Mouse (Mus musculus) midbrain, embryonic 10.5 days (tissue): Measurements from ENCODE around the gene Pigb. TPM values are rescaled to one million over a fixed set of nuclear protein-coding genes. Genes with fewer than 3 reads are reported as not detected.

Experiments
- DNase-seq: peaks from one replicate; pipeline ENCODE4 v3.0.0-alpha.2; 2017; ENCODE audit warnings: low spot score
- H3K27ac ChIP-seq: fragments of 300-500 bp; sonication (generic); replicated peaks from 2 replicates; pipeline ENCODE4 v1.5.1; 2016; ENCODE audit warnings: mild to moderate bottlenecking
- H3K27me3 ChIP-seq: fragments of 300-500 bp; sonication (generic); 2 replicates; pipeline ENCODE4 v1.6.1; 2016; ENCODE audit warnings: low read depth, mild to moderate bottlenecking; ENCODE audit not compliant: poor library complexity, severe bottlenecking
- H3K36me3 ChIP-seq: fragments of 300-500 bp; sonication (generic); 2 replicates; pipeline ENCODE4 v1.6.1; 2016; ENCODE audit warnings: mild to moderate bottlenecking, moderate library complexity
- H3K4me1 ChIP-seq: fragments of 300-500 bp; sonication (generic); 2 replicates; pipeline ENCODE4 v1.6.1; 2016
- H3K4me3 ChIP-seq: fragments of 300-500 bp; sonication (generic); 2 replicates; pipeline ENCODE4 v1.5.1; 2016; ENCODE audit warnings: mild to moderate bottlenecking, moderate library complexity
- H3K9me3 ChIP-seq: fragments of 300-500 bp; sonication (generic); replicated peaks from 2 replicates; pipeline ENCODE4 v1.6.1; 2016; ENCODE audit warnings: mild to moderate bottlenecking
- WGBS: fragments of 180-500 bp; shearing (Covaris S2); methylation state at CpG from one replicate; pipeline ENCODE4 v1.1.7; 2016; 5-methylcytosine and 5-hydroxymethylcytosine counted together
- polyA plus RNA-seq: library from polyadenylated mRNA; unstranded; fragments of >200 nt; fragmentation: Nextera tagmentation; extraction: Ambion mirVana; gene quantifications from 2 replicates; pipeline ENCODE4 v1.2.1, GENCODE M21; 2016

The Pigb gene
- polyA plus RNA-seq, 1 experiment from 2014 or later: 12.8 TPM

DNA sequence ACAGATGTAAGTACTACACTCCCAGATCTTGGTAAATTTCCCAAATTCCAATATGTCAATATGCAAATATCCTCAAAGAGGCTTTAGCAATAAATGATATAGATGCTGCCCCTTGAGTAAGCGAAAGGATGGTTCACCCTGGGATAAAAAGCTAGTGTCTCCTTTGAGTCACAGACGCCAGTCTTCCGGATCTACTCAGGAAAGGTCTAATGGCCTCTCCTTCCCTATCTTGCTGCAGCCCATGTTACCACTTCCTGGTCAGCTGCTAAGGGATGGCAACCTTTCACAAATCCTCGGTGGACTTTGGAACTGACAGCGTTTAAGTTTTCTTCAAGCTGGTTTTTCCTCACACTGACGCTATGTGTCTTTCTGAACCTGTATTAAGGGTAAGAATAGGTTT is 28.5 kb upstream of the Pigb start:
- no peaks in the 10 kb centered on the region for H3K36me3 ChIP-seq
- DNase-seq: no peak
- peaks cover 20% of the 10 kb centered on the region for H3K4me1 ChIP-seq
- H3K27ac ChIP-seq: no peak overlapping the region
- 92% methylated on average over 6 of the region's 6 CpGs for WGBS
- no peak overlapping the region for H3K4me3 ChIP-seq
- H3K27me3 ChIP-seq: no peaks in the 10 kb centered on the region
- no peaks in the 10 kb centered on the region for H3K9me3 ChIP-seq

DNA sequence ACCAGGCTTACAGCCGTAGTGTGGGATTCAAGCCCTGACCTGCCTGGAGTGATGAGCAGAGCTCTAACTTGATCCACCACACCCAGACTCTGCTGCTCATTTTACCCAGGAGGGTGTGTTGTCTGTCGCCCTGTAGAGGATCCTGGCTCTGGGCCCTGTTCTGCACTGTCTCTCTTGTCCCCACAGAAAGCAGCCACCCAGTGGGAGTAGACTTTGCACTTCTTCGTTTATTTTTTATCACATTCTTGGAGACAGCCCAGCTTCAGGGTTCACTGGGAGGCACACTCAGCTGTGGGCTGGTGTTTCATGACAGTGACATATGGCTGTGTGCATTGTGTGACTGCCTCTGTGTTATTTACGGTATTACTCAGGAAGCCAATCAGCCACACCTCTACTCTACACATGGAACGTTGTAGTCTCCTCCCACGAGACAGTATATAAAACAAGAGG is 28.1 kb upstream of the Pigb start:
- H3K36me3 ChIP-seq: no peaks in the 10 kb centered on the region
- no peaks in the 10 kb centered on the region for H3K27me3 ChIP-seq
- H3K9me3 ChIP-seq: no peaks in the 10 kb centered on the region
- 75% methylated on average over 6 of the region's 6 CpGs for WGBS
- H3K27ac ChIP-seq: no peak overlapping the region
- H3K4me1 ChIP-seq: peaks cover 24% of the 10 kb centered on the region
- DNase-seq: no peak
- H3K4me3 ChIP-seq: no peak overlapping the region

DNA sequence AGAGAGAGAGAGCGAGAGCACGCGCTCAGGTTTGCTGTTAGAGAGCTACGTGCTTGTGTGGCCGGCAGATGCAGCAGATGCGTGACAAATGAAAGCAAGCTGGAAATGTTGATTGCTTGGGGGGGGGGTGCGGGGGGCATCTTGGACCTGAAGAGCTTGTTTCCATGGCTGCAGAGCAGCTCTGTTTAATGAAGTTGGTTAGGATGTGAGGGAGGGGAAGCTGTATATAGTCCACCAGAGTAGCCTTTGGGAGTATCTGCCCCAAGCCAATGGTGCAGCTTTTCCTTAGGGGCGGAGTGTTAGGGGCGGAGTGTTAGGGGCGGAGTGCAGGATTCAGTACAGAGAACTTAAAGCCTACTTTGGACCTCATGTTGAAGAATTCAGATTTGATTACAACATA is 26.9 kb upstream of the Pigb start:
- H3K27ac ChIP-seq: 0 out of 2 replicates have a peak overlapping the region, but pooled peaks have one; percentile 2
- peak overlapping the region; percentile 11; the same call in 1 of the 2 replicates for H3K4me3 ChIP-seq
- DNase-seq: no peak
- WGBS: 38% methylated on average over 10 of the region's 10 CpGs
- H3K36me3 ChIP-seq: no peaks in the 10 kb centered on the region
- no peaks in the 10 kb centered on the region for H3K27me3 ChIP-seq
- peaks cover 24% of the 10 kb centered on the region for H3K4me1 ChIP-seq
- H3K9me3 ChIP-seq: no peaks in the 10 kb centered on the region

DNA sequence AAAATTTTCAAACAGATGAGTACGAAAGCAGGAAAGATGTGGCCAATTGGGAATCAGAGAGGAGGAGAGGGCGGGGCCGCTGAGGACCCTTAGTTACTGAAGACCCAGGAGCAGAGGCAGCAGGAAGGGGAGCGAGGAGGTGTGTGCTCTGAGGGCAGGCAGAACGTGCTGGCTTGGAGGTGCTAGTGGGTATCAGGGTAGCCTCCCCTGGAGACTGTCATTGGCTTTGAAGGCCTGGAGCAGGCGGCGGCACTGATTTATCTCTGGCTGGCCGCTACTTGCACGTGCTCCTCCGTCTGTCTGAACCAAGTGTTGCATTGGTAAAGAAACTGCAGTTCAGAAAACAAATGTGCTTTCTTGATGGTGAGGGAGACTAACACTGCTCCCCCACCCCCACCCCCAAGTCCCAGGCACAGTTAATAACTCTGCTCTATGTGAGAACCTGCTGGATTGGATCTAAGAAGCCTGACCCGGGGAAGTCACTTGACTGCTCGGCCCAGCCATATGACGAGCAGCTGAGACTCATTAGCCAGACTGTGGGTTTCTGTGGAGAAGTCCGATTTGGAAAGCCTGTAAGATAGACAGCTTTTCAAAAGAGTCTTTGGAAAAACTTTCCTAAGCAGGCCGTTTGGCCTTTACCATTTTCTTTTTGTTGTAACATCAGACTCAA is 23.6 kb upstream of the Pigb start:
- no peak overlapping the region for H3K27ac ChIP-seq
- H3K36me3 ChIP-seq: no peaks in the 10 kb centered on the region

DNA sequence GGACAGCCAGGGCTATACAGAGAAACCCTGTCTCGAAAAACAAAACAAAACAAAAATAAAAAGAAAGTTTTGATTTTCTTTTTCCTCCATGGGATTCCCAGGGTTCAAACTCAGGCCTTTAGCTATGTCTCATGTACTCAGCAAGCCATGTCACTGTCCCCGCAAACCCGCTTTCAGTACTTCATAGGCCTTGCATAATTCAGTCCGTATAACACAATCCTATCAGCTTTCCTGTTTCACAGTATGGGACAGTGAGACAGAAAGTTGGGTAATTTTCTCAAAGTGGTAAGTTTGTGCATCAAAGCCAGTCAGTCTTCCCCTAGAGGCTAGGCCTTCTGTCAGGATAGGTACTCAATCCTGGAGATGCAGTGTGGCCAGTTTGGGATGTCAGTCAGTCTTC is 19.0 kb upstream of the Pigb start:
- Histone ChIP-seq H3K4me3 (no peak overlapping the region), H3K36me3 (no peaks in the 10 kb centered on the region), H3K27me3 (no peaks in the 10 kb centered on the region), H3K27ac (no peak overlapping the region), H3K4me1 (peaks cover 13% of the 10 kb centered on the region; the same call in 1 of the 2 replicates), H3K9me3 (no peaks in the 10 kb centered on the region)
- WGBS: 93% methylated on average over 4 of the region's 4 CpGs
- DNase-seq: no peak

More for the DNA sequence above, 23.6 kb upstream of the Pigb start:
- H3K27me3 ChIP-seq: no peaks in the 10 kb centered on the region
- DNase-seq: no peak
- no peak overlapping the region for H3K4me3 ChIP-seq
- peaks cover 24% of the 10 kb centered on the region for H3K4me1 ChIP-seq
- H3K9me3 ChIP-seq: no peaks in the 10 kb centered on the region
- 41% methylated on average over 15 of the region's 15 CpGs for WGBS

DNA sequence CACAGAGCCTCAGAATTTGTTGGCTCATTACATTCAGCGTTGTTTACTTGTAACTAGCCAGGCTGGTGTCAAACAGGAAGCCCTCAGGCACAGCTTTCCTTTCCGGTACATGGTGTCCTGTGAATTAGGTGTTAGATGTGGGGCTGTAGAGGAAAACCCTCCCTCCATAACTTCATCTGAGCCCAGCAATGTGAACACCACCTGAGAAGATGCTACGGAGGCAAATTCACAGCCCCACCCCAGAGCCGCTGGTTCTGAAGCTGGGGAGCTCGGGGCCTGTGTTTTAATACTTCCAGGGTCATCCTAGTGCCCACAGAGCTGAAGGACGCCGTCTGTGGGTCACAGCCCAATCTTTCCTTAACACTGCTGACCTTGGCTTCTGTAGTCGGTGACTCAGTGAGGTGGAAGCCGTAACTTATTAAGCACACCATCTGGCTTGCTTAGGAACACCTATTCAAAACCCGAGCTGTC is 15.3 kb upstream of the Pigb start:
- Histone ChIP-seq H3K27ac (no peak overlapping the region), H3K4me3 (no peak overlapping the region), H3K4me1 (peaks cover 11% of the 10 kb centered on the region; the same call in 1 of the 2 replicates), H3K27me3 (no peaks in the 10 kb centered on the region), H3K9me3 (no peaks in the 10 kb centered on the region), H3K36me3 (no peaks in the 10 kb centered on the region)
- 71% methylated on average over 10 of the region's 10 CpGs for WGBS
- no peak for DNase-seq

DNA sequence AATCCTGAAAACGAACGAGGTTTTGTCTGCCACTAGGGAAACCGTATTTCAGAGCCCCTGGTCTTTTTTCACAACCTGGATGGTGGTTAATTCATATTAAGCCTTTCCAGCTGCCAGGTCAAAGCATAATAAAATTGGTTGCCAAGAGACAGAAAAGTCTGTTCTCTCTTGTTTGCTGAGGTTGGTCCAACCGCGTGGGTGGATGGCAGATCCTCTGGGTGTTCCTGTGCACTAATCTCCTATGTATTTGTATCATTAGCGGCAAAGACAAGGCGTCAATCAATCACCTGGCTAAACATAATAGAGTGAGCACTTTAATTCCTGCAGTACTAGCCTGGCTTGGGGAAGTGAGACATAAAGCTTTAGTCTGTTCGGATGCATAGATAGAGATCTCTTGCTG is 10.4 kb upstream of the Pigb start:
- DNase-seq: no peak
- Histone ChIP-seq H3K27me3 (peaks cover 6% of the 10 kb centered on the region), H3K36me3 (no peaks in the 10 kb centered on the region), H3K4me3 (no peak overlapping the region), H3K27ac (no peak overlapping the region), H3K9me3 (no peaks in the 10 kb centered on the region), H3K4me1 (peaks cover 22% of the 10 kb centered on the region)
- 72% methylated on average over 8 of the region's 8 CpGs for WGBS

DNA sequence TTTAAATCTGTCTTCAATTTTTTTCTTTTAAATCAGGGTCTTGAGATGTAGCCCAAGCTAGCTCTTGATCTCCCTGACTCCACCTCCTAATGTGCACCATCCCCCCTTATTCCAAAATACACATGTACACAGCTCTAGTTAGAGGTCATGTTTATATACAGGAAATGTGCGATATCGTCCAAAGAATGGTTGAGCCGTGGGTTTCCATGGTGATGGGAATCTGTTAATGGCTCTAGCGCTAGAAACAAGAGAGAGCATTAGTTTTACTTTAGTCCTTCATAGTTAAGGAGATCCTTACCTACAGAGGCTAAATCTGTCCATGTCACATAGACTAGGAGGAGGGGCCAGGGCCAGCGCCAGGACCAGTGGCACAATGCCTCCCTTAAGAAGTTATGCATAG is 9.7 kb upstream of the Pigb start:
- Histone ChIP-seq H3K36me3 (no peaks in the 10 kb centered on the region), H3K4me1 (peaks cover 26% of the 10 kb centered on the region), H3K4me3 (no peak overlapping the region), H3K27me3 (peaks cover 11% of the 10 kb centered on the region), H3K27ac (no peak overlapping the region), H3K9me3 (no peaks in the 10 kb centered on the region)
- no peak for DNase-seq
- WGBS: 75% methylated on average over 5 of the region's 5 CpGs

DNA sequence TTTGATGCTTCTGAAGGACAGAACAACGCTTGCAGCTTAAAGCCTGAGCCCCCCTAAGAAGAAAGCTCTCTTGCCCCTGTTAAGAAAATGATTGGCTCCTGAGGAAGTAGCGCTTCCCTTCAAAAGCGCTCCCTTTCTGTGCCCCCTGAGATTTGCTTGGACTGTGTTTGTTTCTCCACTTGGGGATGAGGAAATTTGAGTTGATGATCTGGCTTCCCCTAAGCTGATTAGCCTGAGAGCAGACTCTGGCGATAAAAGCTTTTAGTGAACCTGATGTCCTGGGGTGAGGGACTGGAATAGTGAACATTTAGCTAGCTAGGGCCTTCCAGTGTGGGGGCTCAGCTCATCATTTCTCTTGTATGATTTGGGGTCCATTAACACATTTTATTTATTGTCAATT is 8.7 kb upstream of the Pigb start:
- Histone ChIP-seq H3K4me3 (no peak overlapping the region), H3K9me3 (no peaks in the 10 kb centered on the region), H3K27ac (no peak overlapping the region), H3K36me3 (no peaks in the 10 kb centered on the region), H3K27me3 (peaks cover 11% of the 10 kb centered on the region), H3K4me1 (peaks cover 35% of the 10 kb centered on the region)
- WGBS: 9% methylated on average over 4 of the region's 4 CpGs
- DNase-seq: no peak

DNA sequence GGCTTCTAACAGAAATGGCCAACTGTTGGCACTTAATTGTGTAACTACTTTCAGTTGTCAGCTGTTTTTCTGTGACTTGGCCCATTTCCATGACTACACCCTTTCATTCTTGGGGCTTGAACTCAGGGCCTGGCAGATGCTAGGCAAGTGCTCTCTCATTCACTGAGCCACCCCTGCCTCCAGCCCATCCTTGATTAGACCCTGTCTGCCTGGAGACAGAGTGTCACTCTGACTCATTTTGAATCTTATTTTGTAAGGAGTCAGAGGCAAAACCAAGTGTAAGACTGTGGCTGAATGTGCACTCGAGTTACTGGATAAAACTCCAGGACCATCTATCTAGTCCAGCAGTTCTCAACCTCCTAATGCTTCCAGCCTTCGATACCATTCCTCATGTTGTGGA is 7.7 kb upstream of the Pigb start:
- H3K27me3 ChIP-seq: peaks cover 11% of the 10 kb centered on the region
- H3K27ac ChIP-seq: no peak overlapping the region
- no peak for DNase-seq
- H3K4me3 ChIP-seq: no peak overlapping the region
- H3K9me3 ChIP-seq: no peaks in the 10 kb centered on the region
- H3K4me1 ChIP-seq: peaks cover 36% of the 10 kb centered on the region
- H3K36me3 ChIP-seq: no peaks in the 10 kb centered on the region
- 86% methylated on average over 2 of the region's 2 CpGs for WGBS

DNA sequence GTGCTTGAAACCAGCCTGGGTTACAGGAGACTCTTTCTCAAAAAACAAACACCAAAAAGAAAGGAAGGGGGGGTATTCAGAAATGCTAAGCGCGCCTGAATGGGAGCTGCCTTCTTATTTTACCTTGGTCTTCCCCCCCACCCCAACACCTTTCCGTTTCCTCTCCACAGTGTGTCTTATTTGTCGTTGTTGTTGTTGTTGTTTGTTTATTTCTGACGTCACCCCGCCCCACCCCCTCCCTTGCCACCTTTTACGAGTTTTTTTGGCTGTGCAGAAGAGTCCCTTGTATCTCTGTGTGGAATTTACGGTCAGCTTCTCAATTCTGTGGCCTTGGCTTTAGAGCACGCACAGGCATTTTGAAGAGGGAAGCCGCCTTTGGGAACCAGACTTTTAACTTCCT is 5.5 kb upstream of the Pigb start:
- Histone ChIP-seq H3K9me3 (no peaks in the 10 kb centered on the region), H3K36me3 (no peaks in the 10 kb centered on the region), H3K4me1 (peaks cover 34% of the 10 kb centered on the region), H3K4me3 (0 out of 2 replicates have a peak overlapping the region, but pooled peaks have one; percentile 60), H3K27ac (no peak overlapping the region), H3K27me3 (peaks cover 11% of the 10 kb centered on the region)
- no peak for DNase-seq
- 80% methylated on average over 10 of the region's 10 CpGs for WGBS

DNA sequence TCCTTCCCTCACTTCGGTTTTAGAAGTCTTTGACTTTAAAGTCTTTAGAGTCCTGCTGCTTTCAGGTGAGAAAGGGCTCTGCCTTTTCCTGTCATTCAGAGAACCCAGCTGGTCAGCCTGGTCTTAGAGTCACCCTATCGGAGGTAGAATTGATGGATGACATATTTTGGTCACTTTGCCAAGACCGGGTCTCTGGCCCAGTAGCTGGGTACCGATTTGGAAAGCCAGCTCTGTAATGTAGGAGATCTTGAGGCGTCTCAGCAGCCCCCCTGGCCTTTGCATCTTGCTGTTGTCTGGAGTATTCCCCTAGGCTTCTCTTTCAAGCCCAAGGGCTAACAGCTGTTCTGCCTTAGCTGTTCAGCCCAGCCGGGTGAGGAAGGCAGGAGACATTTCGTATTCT is 5.0 kb upstream of the Pigb start:
- Histone ChIP-seq H3K9me3 (no peaks in the 10 kb centered on the region), H3K27ac (no peak overlapping the region), H3K4me1 (peaks cover 36% of the 10 kb centered on the region), H3K27me3 (peaks cover 11% of the 10 kb centered on the region), H3K36me3 (no peaks in the 10 kb centered on the region), H3K4me3 (peak overlapping the region; percentile 60)
- WGBS: 18% methylated on average over 7 of the region's 7 CpGs
- no peak for DNase-seq

DNA sequence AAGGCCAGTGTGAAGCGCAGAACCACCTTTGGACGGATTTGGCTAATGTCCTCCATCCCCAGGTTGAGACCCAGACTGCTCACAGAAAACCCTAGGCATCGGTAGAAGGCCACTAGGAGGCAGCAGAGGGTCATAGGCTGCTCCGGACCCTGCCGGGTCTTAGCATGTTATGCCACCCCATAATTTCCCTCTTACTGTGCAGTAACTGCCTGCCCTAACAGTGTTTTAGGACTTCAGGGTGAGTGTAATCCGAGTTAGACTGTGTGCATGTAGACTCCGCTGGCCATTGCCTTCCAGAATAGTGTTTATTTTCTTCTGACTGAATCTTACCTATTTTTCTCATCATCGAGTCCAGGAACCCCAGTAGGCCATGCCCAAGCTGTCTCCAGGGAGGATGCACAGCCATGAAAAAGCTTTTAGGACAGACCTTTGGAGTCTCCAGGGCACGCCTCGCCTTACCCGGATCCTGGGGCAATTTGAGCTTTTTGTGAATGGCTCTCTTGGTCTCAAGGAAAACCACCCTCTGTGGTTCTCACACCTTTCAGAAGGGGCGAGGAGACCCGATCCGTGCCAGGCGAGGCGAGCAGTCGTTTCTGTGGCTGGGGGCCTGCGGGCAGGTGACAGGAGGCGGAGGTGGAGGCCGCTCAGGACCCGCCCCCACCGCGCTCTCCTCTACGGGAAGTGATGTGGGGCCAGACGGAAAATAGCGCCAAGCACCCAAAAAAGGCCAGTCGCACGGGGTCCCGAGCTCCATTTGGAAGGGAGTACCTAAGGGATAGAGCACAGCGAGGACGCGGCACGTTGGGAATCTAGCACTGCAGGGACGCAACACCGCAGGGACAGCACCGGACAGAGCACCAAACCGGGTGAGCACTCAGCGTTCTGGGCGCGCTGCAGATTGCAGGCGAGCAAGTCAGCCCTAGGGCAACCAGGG is 4.2 kb upstream of the Pigb start, which contains the start of gene Rab27a:
Gene Rab27a, plus strand, starts transcription at position 709 of the 934 bp plus-strand sequence.
- Histone ChIP-seq H3K36me3 (no peaks in the 10 kb centered on the region), H3K4me1 (peaks cover 34% of the 10 kb centered on the region), H3K27ac (peak within 1 kb of the TSS; percentile 66), H3K9me3 (no peaks in the 10 kb centered on the region), H3K4me3 (peak within 1 kb of the TSS; percentile 60), H3K27me3 (peaks cover 11% of the 10 kb centered on the region)
- 1% methylated on average over 41 of the region's 41 CpGs for WGBS
- peak; percentile 79 for DNase-seq
